Mouse (Mus musculus): Measurements from ENCODE around the gene Cplx1. TPM values are rescaled to one million over a fixed set of nuclear protein-coding genes. Genes with fewer than 3 reads are reported as not detected.
"Not testable (repeated sequence)": the region's sequence is repeated elsewhere in the genome, so short reads cannot be mapped to it uniquely, and the experiment has no call there.

Gene Cplx1
- total RNA-seq, 2 experiments from 2014 or later = 519 to 570 TPM

DNA sequence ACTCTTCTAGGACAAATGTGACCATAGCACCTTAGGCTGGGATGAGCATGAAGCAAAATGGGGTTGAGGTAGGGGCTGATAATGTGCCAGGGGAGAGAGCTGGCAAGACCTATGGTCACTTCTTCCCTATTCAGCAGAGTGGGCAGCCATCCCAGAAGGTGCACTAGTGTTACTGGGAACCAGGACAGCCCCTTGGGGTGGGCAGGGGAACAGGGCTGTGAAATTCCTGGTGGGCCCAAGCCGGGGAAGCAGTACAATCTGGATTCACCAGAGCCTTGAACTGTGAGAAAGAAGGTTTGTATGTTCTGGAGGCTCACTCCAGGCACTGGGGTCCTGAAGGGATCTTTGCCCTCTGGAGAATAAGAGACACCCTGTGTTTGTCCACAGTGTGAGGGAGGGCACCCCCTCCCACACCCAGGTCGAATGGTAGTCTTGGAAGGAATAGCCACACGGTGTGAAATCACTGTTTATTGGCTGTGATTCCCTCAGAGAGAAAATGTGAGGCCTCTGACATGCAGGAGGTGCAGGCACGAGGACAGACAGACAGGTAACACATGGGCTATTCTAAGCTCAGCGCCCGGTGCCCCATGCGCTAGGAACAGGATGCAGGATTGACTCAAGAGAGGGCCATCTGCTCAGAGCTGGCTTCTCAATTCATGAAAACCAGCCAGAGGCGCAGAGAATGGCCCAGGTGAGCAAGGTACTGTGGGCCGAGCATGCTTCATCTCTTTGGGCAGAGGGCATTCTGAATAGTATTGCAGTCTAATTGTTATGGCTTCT, 31.5 kb downstream of the Cplx1 start:
- DNase-seq (ENCODE audit: extremely low spot score in 1 of 2, low spot score in 1 of 2) = no peak

DNA sequence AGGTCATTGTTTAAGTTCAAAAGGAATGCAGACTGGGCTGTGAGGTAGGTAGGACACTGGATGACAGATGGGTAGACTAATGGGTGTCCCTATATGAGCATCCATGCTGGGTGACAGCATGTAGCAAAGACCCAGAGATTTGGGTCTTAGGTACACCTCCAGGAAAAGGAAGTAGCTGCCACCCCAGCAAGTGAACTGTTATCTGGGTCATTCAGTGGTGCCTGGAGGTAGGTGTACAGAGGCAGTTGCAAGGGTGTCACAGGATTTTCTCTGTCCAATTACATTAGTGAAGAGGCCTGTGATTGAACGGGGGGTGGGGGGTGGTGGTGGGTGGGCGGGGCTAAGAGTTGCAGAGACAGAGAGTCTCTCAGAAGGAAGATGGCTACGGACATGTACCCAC, 33.2 kb downstream of the Cplx1 start:
- DNase-seq (ENCODE audit: extremely low spot score in 1 of 2, low spot score in 1 of 2) = no peak

DNA sequence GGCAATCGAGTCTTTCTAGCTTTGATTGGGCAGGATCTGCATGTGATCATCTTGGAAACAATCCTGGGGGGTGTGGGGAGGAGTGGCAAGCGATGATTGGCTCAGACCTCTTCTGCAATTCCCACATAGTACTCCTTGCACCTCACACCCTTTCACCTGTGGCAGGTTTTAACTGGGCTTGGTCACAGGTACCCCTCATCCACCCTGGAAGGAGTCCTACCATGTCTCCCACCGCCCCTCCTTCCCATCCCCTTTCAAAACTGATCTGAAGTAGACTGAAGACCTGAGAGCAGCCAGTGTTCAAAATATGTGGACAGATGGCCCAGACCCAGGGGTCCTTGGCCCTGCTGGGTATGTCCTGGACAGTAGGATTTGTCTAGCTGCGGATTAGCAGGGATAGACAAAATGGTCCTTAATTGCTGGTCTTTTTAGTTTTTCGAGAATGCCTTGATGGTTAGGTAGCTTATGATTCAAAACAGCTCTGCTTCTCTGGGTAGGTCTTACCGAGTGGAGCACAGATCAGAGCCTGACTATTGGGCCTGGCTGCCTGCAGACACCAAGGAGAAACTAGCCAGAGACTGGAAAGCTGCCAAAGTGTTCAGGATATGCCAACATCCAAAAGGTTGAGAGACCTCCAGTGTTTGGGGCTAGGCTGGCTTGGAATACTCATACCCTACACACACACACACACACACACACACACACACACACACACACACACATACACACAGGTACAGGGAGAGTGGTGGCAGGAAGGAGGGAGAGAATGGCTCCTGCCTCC, 34.1 kb downstream of the Cplx1 start:
- no peak for DNase-seq (ENCODE audit: extremely low spot score in 1 of 2, low spot score in 1 of 2)

DNA sequence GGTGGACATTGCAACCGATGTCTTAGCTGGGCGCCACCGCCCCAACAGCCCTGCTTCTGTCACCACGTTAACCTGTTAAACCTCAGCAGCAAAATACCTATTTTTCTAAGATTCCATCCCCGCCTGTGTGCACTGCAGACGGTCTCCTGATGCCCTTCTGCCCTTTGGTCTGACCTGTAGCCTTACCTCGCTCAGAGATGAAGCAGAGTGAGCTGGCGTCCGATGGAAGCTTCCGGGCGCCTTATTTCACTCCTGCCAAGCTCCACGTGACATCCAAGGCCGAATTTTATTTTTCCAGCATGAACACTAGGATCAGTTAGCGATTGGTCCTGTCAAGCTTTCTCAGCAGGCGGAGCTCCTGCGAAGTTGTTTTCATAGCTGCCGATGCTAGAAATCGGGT, 47.5 kb downstream of the Cplx1 start:
- no peak for DNase-seq (ENCODE audit: extremely low spot score in 1 of 2, low spot score in 1 of 2)

DNA sequence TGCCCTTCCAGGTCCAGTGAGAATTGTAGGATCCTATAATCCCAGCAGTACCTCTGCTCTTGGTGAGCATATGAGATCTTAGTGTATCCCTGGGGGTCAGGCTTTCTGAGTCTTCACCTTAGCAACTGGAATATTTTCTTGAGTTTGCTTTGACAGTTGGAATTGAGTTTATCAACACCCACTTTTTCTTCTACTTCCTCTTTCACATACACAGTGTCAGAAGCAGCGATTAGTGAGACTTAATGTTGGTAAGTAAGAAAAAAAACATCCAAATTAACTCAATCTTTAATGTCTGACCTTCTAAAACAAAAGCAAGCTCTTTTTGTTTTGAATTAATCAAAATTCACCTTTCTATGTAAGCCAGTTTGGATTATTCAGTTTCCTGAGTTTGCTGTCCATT, 48.3 kb downstream of the Cplx1 start:
- no peak for DNase-seq (ENCODE audit: extremely low spot score in 1 of 2, low spot score in 1 of 2)

DNA sequence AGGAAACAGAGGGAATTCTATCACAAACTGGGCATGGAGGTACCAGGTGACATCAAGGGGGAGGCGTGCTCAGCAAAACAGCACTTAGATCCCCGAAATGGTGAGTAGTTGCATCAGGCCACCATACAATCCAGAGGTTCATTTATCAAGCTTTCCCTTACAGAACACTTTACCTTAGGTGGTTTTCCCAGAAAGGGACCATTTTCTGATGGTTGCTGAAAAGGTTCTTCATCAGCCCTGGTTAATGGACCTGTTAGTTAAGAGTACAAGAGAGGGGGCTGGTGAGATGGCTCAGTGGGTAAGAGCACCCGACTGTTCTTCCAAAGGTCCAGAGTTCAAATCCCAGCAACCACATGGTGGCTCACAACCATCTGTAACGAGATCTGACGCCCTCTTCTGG, 63.7 kb downstream of the Cplx1 start:
- not testable (repeated sequence) for DNase-seq (ENCODE audit: extremely low spot score in 1 of 2, low spot score in 1 of 2)

DNA sequence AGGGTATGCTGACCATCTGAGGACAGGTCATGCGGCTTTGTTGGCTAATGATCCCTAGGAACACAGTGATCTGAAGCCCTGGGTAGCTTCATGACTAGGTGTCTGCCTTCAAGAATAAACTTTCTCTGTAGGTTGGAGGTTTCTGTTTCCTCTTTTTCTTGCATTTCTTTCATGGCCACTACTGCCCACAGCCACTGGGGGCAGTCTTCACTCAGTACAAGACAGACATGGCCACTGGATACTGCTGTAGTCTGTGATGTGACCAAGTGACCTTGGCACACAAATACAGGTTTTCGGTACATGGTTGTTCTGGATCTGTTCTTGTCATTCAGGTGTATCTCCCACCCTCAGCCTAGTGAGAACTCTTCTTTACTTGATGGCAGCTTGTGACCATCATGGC, 64.6 kb downstream of the Cplx1 start:
- no peak for DNase-seq (ENCODE audit: extremely low spot score in 1 of 2, low spot score in 1 of 2)

DNA sequence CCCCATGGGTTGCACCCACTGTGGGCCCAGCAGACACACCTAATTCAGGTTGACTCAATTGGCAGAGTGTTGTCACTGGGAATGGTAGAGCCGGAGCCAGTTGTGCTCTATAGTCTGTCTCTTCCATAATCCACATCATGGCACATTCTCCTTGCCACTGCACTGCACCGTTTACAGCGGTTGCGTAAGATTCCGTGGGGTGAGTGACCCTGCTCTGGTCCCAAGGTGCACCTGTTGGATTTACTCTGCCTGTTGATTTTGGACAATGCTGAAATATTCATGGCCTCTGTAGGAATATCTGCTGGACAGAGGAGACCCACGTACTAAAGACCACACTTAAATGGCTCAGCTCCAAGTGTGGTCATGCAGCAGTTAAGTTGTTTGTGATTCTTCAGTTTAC, 66.8 kb downstream of the Cplx1 start:
- no peak for DNase-seq (ENCODE audit: extremely low spot score in 1 of 2, low spot score in 1 of 2)

DNA sequence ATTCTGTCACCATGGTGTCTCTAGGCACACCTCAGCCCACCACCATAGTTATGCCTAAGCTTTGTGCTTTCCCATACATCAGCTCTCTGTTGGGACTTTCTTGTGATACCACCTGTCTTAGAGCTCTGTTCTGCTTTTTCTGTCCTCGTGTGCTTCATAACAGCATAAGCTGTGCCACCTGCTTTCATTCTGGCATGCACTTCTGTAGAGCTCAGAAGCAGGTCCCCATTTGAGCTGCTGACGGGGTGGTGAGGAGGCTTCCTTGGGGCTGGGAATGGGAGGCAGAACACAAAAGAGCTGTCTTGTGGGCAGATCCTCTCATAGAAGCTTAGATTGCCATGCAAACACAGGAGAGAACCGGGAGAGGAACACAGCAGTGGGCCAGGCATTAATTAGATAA, 73.8 kb downstream of the Cplx1 start:
- no peak for DNase-seq (ENCODE audit: extremely low spot score in 1 of 2, low spot score in 1 of 2)

DNA sequence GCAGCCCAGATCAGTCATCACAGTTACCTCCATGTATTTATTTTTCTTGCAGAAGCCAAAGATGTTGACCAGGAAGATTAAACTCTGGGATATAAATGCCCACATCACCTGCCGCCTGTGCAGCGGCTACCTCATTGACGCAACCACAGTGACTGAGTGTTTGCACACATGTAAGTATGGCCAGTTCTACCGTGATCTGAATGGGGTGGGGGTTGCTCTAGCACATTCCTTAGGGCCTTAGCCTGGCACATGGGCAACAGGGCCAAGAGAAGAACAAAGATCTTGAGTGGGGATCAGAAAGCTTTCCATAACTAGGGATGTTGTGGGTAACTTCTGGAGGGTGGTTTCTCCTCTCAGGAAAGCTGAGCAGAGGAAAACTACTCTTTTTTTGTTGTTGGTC, 76.1 kb downstream of the Cplx1 start:
- no peak for DNase-seq (ENCODE audit: extremely low spot score in 1 of 2, low spot score in 1 of 2)

DNA sequence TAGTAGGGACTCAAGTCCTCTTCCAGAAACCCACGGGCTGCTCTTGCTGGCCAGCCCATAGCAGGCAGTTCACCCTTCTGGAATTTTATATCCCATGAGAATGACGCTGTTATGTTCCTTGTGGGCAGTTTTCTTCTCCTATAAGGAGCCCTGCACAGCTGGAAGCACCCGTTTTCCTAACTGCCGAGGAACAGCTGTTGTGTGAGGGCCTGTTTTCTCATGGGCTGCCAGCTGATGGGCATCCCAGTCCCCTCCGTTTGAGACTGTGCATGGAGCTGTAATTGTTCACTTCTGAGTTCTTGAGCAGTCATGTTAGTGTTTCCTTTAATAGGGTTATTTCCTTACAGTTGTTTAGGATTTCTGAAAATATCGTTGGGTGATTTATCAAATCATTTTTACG, 80.2 kb downstream of the Cplx1 start:
- DNase-seq (ENCODE audit: extremely low spot score in 1 of 2, low spot score in 1 of 2) = no peak

Other genes starting within 250 kb of the Cplx1 start
- 10 to 100 TPM; 10.9 to 11.5 TPM for gene Pigg, start 237.4 kb downstream of the Cplx1 start, total RNA-seq (2021)
- 10 to 100 TPM; 55.4 to 61.2 TPM for gene Gm42517, start 182.1 kb downstream of the Cplx1 start, total RNA-seq (2021)
- gene Pde6b, start 161.6 kb downstream of the Cplx1 start, total RNA-seq (2021) = under 1 TPM; 0.25 to 0.33 TPM
- 100 to 1,000 TPM; 299 to 306 TPM for gene Atp5k, start 115.6 kb downstream of the Cplx1 start, total RNA-seq (2021)
- gene Mfsd7a, start 101.1 kb downstream of the Cplx1 start, total RNA-seq (2021) = 1 to 10 TPM in 1 of 2 experiments, under 1 TPM in 1; 0.56 to 1.0 TPM
- gene Pcgf3, start 88.8 kb downstream of the Cplx1 start, total RNA-seq (2021) = 10 to 100 TPM; 48.3 to 53.4 TPM
- 100 to 1,000 TPM in 1 of 2 experiments, 10 to 100 TPM in 1; 95.7 to 103 TPM for gene Gak, start 79.7 kb upstream of the Cplx1 start, total RNA-seq (2021)
- 10 to 100 TPM; 39.6 to 47.4 TPM for gene Tmem175, start 79.7 kb upstream of the Cplx1 start, total RNA-seq (2021)
- 10 to 100 TPM; 10.4 to 19.6 TPM for gene Idua, start 110.3 kb upstream of the Cplx1 start, total RNA-seq (2021)
- gene Dgkq, start 119.6 kb upstream of the Cplx1 start, total RNA-seq (2021) = 10 to 100 TPM; 44.5 to 54.9 TPM
- 1 to 10 TPM; 1.2 to 1.6 TPM for gene Slc26a1, start 125.5 kb upstream of the Cplx1 start, total RNA-seq (2021)
- gene Fgfrl1, start 142.4 kb upstream of the Cplx1 start, total RNA-seq (2021) = 10 to 100 TPM; 23.5 to 31.4 TPM
- gene Rnf212, start 225.0 kb upstream of the Cplx1 start, total RNA-seq (2021) = not detected
- not detected for gene Tmed11, start 245.3 kb upstream of the Cplx1 start, total RNA-seq (2021)

All from layer of hippocampus, postnatal 25 days (tissue).